Mouse (Mus musculus): ENCODE results near the gene Grhpr.
"Not testable (repeated sequence)": the region's sequence is repeated elsewhere in the genome, so short reads cannot be mapped to it uniquely, and the experiment has no call there.

The Grhpr gene

DNA sequence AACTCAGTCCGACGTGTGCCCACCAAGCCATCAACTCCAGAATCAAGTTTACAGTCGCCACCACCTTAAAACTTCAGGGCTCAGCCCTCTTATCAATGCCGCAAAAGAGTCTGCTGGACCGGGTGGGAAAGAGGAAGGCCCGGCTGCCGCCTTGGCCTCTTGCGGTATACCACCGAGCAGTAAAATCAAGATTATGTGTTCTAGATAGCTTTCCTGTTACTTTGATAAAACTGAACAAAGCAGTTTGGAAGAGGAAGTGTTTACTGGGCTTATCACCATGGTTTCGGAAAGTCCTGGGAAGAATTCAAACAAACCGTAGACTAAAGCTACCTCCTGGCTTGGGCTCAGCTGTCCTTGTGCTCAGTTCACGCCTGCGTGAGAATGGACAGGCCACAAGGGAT is 31.8 kb downstream of the Grhpr start:
- DNase-seq (ENCODE audit: inconsistent age in 2 of 2, low spot score in 1 of 2), result no peak

DNA sequence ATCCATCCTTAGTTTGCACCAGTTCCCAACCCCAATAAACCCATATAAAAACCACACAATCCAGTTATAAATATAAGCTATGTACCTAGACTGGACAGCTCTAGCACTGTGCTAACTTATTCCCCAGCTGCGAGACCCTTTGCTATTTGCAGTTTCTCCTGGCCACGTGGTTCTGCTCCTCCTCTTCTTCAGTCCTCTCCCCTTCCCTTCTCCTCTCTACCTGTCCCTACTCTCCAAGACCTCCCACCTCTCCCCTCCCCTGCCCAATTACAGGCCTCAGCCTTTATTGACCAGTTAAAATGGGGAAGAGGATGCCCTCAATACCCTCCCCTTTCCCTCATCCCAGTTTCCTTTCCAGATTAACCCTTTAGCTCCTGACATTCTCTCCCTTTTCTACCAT is 32.3 kb downstream of the Grhpr start:
- DNase-seq (ENCODE audit: inconsistent age in 2 of 2, low spot score in 1 of 2), result no peak

DNA sequence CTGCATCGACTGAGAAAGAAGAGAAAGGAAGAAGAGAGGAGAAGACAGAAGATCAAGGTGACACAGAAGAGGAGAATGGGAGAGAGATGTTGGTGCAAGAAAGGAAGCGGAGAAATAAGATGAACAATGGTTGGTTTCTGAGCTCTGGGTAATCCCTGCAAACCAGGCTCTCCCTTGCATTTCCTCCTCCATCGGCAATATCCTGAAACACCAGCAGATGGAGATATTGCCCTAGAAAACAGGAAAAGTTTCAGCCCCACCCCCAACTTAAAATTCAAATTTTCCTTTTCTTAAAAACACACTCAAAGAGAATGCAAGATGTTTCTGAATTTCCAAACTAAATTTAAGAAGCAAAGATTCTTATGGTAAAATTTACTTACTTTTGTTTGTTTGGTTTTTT is 34.4 kb downstream of the Grhpr start:
- peak in 1 of 2 experiments; percentile 89 for DNase-seq (ENCODE audit: inconsistent age in 2 of 2, low spot score in 1 of 2)

DNA sequence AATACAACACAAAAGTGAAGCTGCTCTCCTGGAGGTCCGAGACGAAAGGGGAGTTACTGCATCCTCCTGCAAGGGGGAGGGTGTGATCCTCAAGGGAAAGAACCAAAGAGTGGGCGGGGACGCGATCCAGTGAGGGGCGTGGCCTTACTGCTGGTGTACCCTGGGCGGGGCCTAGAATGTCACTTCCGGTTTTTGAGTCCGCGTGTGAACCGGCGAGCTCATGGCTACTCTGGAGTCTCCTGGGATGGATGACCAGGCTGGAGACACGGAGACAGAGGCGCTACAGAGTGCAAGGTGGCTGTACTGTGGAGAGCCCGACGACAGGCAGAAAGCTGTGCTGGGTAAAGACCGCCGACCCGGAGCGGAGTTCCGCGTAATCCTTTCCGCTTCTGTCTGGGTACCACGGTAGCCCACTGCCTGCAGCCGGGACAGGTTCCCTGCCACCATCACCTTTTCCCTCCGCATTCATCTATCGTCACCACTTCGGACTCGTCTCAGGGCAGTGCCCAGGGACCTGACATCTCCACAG is 37.3 kb downstream of the Grhpr start, which contains the start of gene Polr1e:
Gene Polr1e (plus strand): TSS at position 132 of the 529 bp plus-strand sequence.
- DNase-seq (ENCODE audit: inconsistent age in 2 of 2, low spot score in 1 of 2), result peak; percentile 94 to 98

DNA sequence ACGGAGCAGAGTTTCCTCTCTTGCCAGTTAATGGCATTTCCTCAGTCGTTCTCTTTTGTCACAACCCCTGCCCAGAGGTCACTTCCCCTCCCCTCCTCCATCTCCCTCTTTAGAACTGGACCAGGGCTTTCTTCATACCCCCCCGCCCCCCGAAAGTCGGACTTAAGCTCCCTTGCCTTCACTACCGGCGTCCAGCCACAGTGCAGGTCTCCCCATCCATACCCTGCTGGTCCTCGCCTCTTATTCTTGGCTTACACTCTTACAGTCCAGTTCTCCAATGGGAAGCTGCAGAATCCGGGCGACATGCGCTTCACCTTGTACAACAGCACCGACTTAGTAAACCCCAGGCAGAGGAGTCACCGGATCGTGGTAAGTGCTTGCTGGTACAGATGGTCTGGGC is 37.8 kb downstream of the Grhpr start:
- DNase-seq (ENCODE audit: inconsistent age in 2 of 2, low spot score in 1 of 2), result peak in 1 of 2 experiments; percentile 48

DNA sequence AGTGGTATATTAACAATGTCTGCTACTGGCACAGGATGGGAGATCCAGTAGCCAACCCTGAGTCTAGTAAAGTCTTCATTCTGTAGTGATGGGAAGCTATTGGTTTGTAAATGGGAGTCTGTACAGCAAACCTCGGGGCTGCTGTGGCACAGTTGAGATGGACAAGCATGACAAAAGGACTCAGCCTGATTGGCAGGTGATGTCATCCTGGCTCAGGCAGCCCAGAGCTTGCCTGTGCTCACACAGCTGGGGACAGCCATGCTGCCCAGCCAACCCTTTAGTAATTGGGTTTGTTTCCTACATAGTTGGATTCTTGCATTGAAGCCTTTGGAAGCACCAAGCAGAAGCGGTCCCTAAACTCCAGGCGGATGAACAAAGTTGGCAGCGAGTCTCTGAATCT is 45.3 kb downstream of the Grhpr start:
- no peak for DNase-seq (ENCODE audit: inconsistent age in 2 of 2, low spot score in 1 of 2)

DNA sequence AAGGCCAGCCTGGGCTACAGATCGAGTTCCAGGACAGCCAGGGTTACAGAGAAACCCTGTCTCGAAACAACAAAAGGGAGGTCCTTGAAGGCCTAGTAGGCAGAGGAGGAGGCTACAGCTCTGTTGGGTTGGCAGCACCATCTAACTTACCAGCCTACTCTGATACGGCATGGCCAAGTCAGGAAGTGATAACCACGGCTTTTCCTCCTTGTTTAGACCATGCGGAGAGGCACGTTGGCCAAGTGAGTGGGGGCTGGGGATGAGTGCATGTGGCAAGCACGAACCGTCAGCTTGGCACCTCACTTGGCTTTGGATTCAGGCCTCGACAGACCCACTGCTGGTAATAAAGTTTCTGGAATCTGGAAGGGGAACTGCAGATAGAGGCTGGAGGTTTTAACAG is 51.4 kb downstream of the Grhpr start:
- DNase-seq (ENCODE audit: inconsistent age in 2 of 2, low spot score in 1 of 2), result no peak

DNA sequence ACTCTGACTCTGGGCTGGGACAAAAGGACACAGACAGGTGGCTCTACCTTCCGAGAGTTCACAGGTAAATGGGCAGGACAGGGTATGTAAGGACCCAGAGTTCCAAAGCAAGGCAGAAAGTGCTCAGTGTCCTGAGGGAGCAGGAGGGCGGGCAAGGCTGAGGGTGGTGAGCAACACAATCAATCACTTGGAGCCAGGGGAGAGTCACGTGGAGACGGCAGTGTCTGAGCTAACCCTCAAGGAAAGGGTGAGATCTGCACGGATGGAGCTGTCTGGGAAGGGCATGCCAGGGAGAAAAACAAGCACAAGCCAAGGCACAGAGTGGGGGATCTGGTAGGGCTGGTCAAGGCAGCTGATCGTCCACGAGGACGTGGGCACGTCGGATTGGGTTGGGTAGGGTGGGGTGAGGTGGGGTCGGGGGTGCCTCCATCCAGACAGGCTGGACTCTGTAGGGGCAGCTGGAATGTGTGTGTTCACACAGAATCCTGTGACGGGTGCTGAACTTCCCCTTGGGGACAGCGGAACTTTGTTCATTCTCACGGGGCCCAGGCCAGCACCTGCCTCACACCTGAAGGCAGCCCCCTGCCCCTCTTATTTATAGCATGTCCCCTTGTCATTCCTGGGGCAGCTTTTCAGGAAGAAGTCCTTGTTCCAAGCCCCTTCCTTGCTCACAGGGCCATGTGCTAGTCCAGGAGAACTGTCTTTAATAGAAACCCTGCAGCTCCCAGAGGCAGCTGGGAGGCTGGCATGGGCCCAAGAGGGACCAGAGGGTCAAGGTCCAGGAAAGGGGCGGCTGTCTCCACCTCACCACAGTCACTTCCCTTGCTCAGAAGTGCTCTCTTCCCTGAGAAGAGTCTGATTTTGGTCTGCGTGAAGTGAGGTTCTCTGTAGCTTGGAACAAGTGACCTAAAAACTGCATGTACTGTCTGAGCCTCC is 53.8 kb downstream of the Grhpr start:
- DNase-seq (ENCODE audit: inconsistent age in 2 of 2, low spot score in 1 of 2), result peak; percentile 75 to 86

DNA sequence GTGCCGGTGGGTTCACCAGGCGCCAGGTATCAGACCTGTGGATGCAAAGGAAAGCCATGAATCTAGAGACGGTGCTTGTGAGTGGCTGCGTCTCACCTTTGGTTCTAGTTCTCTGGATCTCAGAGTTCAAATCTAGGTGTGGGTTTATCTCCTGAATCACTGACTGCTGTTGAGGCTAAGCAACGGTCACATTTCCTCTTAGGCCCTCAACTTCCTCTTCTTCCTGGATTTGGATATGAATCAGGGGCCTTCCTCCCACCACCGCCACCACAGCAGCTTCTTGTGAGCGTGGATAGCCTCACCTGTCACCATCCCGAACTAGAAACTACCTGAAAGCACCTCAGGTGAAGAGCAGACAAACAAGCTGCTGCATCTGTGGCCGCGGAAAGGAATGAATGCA is 54.9 kb downstream of the Grhpr start:
- no peak for DNase-seq (ENCODE audit: inconsistent age in 2 of 2, low spot score in 1 of 2)

DNA sequence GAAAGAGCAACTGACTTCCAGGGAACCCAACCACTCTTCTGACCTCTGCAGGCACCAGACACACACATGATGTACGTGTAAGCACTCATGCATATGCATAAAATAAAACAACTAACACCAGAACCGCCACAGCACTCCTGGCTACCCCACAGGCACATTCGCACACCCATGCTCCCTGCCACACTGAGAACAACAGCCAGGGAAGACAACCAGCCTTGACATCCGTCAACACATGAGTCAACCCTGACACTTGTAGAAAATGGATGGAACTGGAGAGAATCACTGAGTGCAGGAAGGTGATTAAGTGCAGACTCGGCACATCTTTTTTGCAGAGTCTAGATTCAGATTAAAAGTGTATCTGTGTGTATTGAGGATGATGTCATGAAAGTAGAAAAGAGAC is 55.4 kb downstream of the Grhpr start:
- peak in 1 of 2 experiments; percentile 61 for DNase-seq (ENCODE audit: inconsistent age in 2 of 2, low spot score in 1 of 2)

DNA sequence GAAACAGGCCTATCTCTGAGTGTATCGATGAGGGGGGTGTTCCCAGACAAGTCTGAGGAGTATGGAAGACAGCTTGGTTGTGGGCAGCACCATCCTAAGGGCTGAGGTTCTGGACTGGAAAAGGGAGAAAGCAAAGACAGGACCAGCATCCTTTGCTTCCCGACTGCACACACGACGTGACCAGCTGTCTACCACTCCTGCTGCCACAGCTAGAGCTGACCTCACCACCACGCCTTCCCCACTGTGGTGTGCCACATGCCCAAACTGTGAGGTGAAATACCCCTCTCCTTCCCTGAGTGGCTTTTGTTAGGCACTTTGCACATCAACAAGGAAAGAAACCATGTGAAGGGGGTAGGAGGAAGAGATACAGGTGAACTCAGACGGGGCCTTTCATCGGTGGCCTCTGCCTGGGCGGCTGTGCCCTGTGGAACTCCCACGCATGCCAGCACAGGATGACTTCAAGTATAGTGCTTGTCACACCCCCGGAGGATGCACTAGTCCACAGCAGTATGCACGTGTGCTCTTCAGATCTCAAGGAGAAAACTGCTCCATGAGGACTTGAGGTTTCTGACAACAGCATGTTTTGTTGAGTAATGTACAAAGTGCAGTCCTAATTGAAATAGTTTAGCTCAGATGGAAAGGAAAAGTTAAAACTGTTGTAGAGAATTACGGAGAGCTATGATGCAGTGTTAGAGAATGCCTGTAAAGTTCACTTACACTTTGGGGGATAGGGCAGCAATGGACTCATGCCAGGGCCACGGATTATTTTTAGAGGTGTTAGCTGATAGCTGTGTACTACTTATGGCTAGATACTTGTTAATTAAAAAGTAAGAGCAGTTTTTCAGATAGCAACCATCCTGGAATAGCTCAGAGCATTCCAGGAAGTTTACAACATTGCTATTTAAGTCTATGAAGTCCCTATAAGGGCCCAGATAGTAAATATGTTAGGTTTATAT is 56.5 kb downstream of the Grhpr start:
- DNase-seq (ENCODE audit: inconsistent age in 2 of 2, low spot score in 1 of 2), result no peak

DNA sequence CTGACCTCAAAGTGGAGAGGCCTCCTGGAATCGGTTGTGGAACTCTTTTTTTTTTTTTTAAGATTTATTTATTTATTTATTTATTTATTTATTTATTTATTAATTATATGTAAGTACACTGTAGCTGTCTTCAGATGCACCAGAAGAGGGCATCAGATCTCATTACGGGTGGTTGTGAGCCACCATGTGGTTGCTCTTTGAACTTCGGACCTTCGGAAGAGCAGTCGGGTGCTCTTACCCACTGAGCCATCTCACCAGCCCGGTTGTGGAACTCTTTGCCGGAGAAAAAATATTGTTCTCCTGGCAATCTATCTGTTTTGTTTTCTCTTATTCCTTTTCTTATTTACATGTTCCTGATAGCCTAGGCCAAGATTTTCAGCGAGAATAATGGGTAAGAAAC is 57.7 kb downstream of the Grhpr start:
- peak in 1 of 2 experiments; percentile 60 for DNase-seq (ENCODE audit: inconsistent age in 2 of 2, low spot score in 1 of 2)

DNA sequence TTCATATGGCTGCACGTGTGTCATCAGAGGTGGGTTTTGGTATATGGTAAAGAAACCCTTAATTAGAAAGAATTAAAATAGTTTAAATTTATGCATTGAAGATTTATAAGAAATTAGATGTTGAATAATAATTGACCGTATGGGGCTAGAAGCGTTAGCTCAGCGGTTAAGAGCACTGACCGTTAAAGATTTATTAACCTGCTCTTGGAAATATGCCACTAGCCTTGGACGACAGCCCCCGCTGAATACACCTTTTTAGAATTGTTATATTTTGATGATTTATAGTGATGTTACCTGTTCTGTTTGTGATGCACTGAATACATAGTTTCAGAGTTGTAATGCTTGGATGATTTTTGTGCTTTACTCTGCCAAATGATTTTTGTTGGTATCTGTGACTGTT is 58.4 kb downstream of the Grhpr start:
- not testable (repeated sequence) for DNase-seq (ENCODE audit: inconsistent age in 2 of 2, low spot score in 1 of 2)
